Mouse (Mus musculus): Measurements from ENCODE around the gene Cpsf4. TPM values are rescaled to one million over a fixed set of nuclear protein-coding genes. Genes with fewer than 3 reads are reported as not detected.

Gene Cpsf4
- polyA plus RNA-seq, 1 experiment from 2014 or later, result 53.4 TPM

DNA sequence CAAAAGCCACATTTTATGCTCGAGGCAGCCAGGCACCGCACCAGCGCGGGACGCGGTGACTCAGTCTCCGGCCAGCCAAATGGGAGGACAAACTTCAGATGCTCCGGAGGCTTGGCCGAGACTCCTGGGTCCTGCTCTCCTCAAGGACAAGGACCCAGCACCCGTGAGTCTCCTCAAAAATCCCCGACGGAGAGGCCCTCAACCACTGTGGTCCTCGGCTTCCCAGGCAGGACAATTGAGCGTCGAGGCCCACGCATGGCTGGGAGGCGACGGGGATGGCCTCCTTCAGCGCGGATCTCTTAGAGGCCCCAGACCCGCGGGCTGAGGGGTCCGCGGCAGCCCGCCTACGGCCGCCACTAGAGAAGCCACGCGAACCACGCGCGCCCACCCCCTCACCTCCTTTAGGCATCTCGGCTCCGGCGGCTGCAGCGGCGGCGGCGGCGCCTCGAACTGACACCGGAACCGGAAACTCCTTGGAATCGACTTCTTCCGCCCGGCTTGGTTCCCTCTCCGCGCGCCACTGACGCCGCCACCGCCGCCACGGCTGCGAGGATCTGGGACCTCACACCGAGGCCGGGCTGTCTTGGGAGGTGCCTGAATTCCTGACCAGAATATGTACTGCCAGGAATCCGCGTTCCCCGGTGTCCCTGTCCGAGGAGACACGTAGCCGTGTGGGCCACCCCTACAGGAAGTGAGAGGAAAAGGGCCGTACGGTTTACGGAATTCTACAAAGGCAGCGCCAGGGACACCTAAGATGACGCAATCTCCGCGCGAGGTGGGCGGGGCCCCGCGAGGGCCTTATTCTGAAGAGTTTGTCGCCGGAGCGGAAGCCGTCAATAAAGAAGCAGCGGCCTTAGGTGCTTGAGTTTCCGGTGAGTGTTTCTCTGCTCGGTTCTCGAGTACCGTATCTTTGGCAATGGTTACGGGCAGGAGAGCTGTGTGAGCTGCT lies 27.2 kb upstream of the Cpsf4 start, which contains the start of the genes Pdap1 and Bud31:
Pdap1 (minus strand) TSS at position 668 of the 949 bp plus-strand sequence.
Bud31 (plus strand) TSS at position 792 of the 949 bp plus-strand sequence.
- H3K4me3 ChIP-seq, result peak within 1 kb of the TSS; percentile 94
- peak within 1 kb of the TSS; percentile 94 for H3K27ac ChIP-seq
- H3K9ac ChIP-seq, result peak within 1 kb of the TSS; percentile 92
- no peaks in the 10 kb centered on the region for H3K9me3 ChIP-seq
- H3K36me3 ChIP-seq, result peaks cover 61% of the 10 kb centered on the region
- peak; percentile 94 for ATAC-seq (ENCODE audit: low FRiP score)
- under 1% methylated on average over 84 of the region's 84 CpGs for WGBS
- H3K4me2 ChIP-seq, result peak within 1 kb of the TSS; percentile 94
- peaks cover 36% of the 10 kb centered on the region for H3K4me1 ChIP-seq (replicated peaks)
- no peaks in the 10 kb centered on the region for H3K27me3 ChIP-seq

DNA sequence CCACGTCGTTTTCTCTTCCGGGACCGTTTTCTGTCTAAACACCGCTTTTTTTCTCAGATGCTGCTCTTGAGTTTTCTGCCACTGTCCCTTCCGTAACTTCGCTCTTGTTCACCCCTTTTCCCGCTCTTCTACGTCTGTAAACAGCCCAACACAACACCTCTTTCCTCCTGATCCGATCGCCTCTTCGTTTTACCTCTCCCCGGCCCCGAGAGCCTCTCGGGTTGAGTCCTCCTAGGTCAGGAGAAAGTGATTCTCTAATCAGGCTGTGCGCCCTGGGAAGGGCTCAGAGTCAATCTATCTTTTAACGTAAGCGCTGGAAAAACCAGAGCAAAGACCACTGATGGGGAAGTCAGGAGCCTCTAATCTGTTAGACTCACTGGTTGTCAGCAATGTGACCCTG lies 26.4 kb upstream of the Cpsf4 start:
- peak overlapping the region; percentile 92 for H3K9ac ChIP-seq
- peaks cover 61% of the 10 kb centered on the region for H3K36me3 ChIP-seq

GRCm38 (mm10) chr5:145147748-145148147 lies 19.3 kb upstream of the Cpsf4 start:
- H3K4me1 ChIP-seq (replicated peaks), result no peaks in the 10 kb centered on the region
- H3K4me3 ChIP-seq, result no peak overlapping the region
- no peak overlapping the region for H3K27ac ChIP-seq
- H3K27me3 ChIP-seq, result no peaks in the 10 kb centered on the region
- no peaks in the 10 kb centered on the region for H3K9me3 ChIP-seq
- H3K36me3 ChIP-seq, result peaks cover 100% of the 10 kb centered on the region
- H3K4me2 ChIP-seq, result no peak overlapping the region
- 99% methylated on average over 5 of the region's 5 CpGs for WGBS
- no peak for ATAC-seq (ENCODE audit: low FRiP score)
- no peak overlapping the region for H3K9ac ChIP-seq

More for the DNA sequence above, 26.4 kb upstream of the Cpsf4 start:
- 1% methylated on average over 18 of the region's 18 CpGs for WGBS
- H3K27me3 ChIP-seq, result no peaks in the 10 kb centered on the region
- H3K9me3 ChIP-seq, result no peaks in the 10 kb centered on the region
- peak overlapping the region; percentile 94 for H3K4me3 ChIP-seq
- peaks cover 36% of the 10 kb centered on the region for H3K4me1 ChIP-seq (replicated peaks)
- peak overlapping the region; percentile 94 for H3K27ac ChIP-seq
- peak overlapping the region; percentile 94 for H3K4me2 ChIP-seq
- ATAC-seq (ENCODE audit: low FRiP score), result no peak

DNA sequence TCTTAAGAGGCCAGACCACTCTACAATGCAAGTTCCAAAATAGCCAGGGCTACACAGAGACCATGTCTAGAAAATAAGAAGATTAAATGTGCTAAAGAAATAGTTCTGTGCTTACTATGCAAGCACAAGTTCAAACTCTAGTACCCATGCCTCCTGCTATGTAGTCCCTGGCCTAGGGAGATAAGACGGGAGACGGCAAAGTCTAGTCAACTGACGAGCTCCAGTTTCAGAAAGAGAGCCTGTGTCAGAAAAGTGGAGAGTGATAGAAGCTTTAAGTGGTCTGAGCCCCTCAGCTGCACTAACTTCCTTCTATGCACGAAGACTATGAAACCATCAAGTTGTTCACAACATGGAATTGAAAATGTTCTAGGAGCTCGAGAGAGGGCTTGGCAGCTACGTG lies 17.7 kb upstream of the Cpsf4 start:
- H3K4me2 ChIP-seq, result no peak overlapping the region
- WGBS, result 95% methylated on average over 6 of the region's 6 CpGs
- no peaks in the 10 kb centered on the region for H3K27me3 ChIP-seq
- H3K9me3 ChIP-seq, result no peaks in the 10 kb centered on the region
- no peak overlapping the region for H3K27ac ChIP-seq
- H3K4me3 ChIP-seq, result no peak overlapping the region
- no peak overlapping the region for H3K9ac ChIP-seq
- no peaks in the 10 kb centered on the region for H3K4me1 ChIP-seq (replicated peaks)
- peaks cover 99% of the 10 kb centered on the region for H3K36me3 ChIP-seq
- no peak for ATAC-seq (ENCODE audit: low FRiP score)

DNA sequence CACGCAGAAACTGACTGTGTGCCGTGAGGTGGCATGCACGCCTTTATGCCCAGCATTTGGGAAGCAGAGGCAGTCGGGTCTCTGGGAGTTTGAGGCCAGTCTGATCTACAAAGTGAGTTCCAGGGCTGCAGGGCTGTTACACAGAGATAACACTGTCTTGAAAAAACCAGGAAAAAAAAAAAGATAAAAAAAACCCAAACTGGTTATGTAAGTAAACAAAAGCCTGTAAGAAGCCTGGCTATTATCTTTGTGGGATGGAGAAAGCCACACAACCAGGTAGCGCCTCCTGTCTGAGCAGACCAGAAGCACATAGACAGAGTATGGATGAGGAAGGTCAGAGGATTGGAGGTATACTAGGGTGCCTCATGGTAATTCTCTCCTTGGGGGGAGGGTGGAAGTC lies 14.3 kb upstream of the Cpsf4 start:
- H3K36me3 ChIP-seq, result peaks cover 92% of the 10 kb centered on the region
- no peaks in the 10 kb centered on the region for H3K27me3 ChIP-seq
- H3K9me3 ChIP-seq, result no peaks in the 10 kb centered on the region
- H3K4me3 ChIP-seq, result no peak overlapping the region
- H3K4me1 ChIP-seq (replicated peaks), result no peaks in the 10 kb centered on the region
- ATAC-seq (ENCODE audit: low FRiP score), result no peak
- H3K9ac ChIP-seq, result no peak overlapping the region
- H3K4me2 ChIP-seq, result no peak overlapping the region
- H3K27ac ChIP-seq, result no peak overlapping the region
- WGBS, result 96% methylated on average over 5 of the region's 5 CpGs

GRCm38 (mm10) chr5:145161361-145161760 lies 5.7 kb upstream of the Cpsf4 start:
- no peak overlapping the region for H3K4me2 ChIP-seq
- peaks cover 81% of the 10 kb centered on the region for H3K36me3 ChIP-seq
- ATAC-seq (ENCODE audit: low FRiP score), result no peak
- no peak overlapping the region for H3K4me3 ChIP-seq
- no peak overlapping the region for H3K27ac ChIP-seq
- no peaks in the 10 kb centered on the region for H3K27me3 ChIP-seq
- peaks cover 25% of the 10 kb centered on the region for H3K4me1 ChIP-seq (replicated peaks)
- 96% methylated on average over 14 of the region's 14 CpGs for WGBS
- H3K9me3 ChIP-seq, result no peaks in the 10 kb centered on the region
- no peak overlapping the region for H3K9ac ChIP-seq

- WGBS, result 73% methylated on average over 3 of the region's 3 CpGs
- H3K9me3 ChIP-seq, result no peaks in the 10 kb centered on the region
- no peak overlapping the region for H3K9ac ChIP-seq
- H3K4me3 ChIP-seq, result no peak overlapping the region
- no peak for ATAC-seq (ENCODE audit: low FRiP score)
- peaks cover 52% of the 10 kb centered on the region for H3K36me3 ChIP-seq
- peaks cover 46% of the 10 kb centered on the region for H3K4me1 ChIP-seq (replicated peaks)
- H3K27ac ChIP-seq, result no peak overlapping the region
- no peaks in the 10 kb centered on the region for H3K27me3 ChIP-seq
- H3K4me2 ChIP-seq, result no peak overlapping the region
Observed at GRCm38 (mm10) chr5:145164710-145165109, 2.3 kb upstream of the Cpsf4 start.

- Histone ChIP-seq H3K4me1 (replicated peaks) (peaks cover 46% of the 10 kb centered on the region), H3K4me2 (no peak overlapping the region)
Observed at GRCm38 (mm10) chr5:145165184-145165583, 1.8 kb upstream of the Cpsf4 start.

GRCm38 (mm10) chr5:145167306-145167661 lies 271 bp downstream of the Cpsf4 start:
- H3K4me2 ChIP-seq, result peak overlapping the region; percentile 95
- no peaks in the 10 kb centered on the region for H3K9me3 ChIP-seq
- peaks cover 46% of the 10 kb centered on the region for H3K4me1 ChIP-seq (replicated peaks)
- 1% methylated on average over 23 of the region's 28 CpGs for WGBS
- H3K27ac ChIP-seq, result peak overlapping the region; percentile 80
- ATAC-seq (ENCODE audit: low FRiP score), result peak; percentile 77
- H3K9ac ChIP-seq, result peak overlapping the region; percentile 91
- H3K36me3 ChIP-seq, result peaks cover 50% of the 10 kb centered on the region
- H3K27me3 ChIP-seq, result no peaks in the 10 kb centered on the region
- H3K4me3 ChIP-seq, result peak overlapping the region; percentile 93

More at GRCm38 (mm10) chr5:145165184-145165583, 1.8 kb upstream of the Cpsf4 start:
- Histone ChIP-seq H3K4me3 (no peak overlapping the region), H3K27me3 (no peaks in the 10 kb centered on the region), H3K27ac (no peak overlapping the region), H3K36me3 (peaks cover 50% of the 10 kb centered on the region), H3K9me3 (no peaks in the 10 kb centered on the region), H3K9ac (no peak overlapping the region)
- WGBS, result 90% methylated on average over 15 of the region's 15 CpGs
- ATAC-seq (ENCODE audit: low FRiP score), result no peak

DNA sequence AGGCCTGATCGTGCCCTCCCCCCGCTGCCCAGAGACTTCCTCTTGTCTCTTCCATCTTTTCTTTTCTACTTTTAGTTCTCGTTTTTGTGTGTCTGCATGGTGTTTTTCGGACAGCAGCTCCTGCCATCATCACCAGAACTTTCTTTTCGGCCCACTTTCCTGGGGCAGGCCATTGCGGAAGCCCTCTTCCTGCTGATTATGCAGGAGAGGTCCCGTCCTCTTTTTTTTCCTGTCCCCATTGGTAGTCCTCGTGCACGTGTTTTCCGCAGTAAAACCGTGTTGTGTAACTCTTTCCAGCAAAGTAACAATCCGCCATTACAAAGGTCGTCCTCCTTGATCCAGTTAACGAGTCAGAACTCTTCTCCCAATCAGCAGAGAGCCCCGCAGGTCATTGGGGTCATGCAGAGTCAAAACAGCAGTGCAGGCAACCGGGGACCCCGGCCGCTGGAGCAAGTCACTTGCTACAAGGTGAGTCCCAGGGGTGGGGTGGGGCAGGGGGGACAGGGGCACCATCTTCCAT lies 11.5 kb downstream of the Cpsf4 start:
- Histone ChIP-seq H3K36me3 (peaks cover 99% of the 10 kb centered on the region), H3K4me2 (no peak overlapping the region), H3K4me3 (no peak overlapping the region), H3K27me3 (no peaks in the 10 kb centered on the region), H3K4me1 (replicated peaks) (no peaks in the 10 kb centered on the region), H3K9ac (no peak overlapping the region), H3K27ac (no peak overlapping the region), H3K9me3 (no peaks in the 10 kb centered on the region)
- WGBS, result 90% methylated on average over 18 of the region's 18 CpGs
- no peak for ATAC-seq (ENCODE audit: low FRiP score)

DNA sequence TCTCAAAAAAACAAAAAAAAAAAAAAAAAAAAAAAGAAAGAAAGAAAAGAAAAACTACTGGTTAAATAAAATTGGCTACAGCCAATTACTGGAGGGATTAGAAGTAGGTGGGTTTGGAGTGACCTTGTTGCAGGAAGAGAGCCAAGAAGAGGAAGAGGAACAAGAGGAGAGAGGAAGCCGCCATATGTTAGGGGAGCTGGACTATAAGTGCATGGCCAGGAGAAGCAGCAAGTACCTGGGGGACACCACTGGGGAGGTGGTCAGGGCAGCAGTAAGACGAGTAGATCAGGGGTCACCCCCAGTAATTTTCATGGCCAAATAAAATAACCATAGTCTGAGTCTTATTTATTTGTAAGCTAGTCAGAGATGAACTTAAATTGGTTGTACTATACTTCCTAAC lies 18.2 kb downstream of the Cpsf4 start:
- Histone ChIP-seq H3K9me3 (no peaks in the 10 kb centered on the region), H3K4me1 (replicated peaks) (peaks cover 16% of the 10 kb centered on the region), H3K9ac (no peak overlapping the region), H3K4me3 (no peak overlapping the region), H3K4me2 (no peak overlapping the region), H3K27me3 (no peaks in the 10 kb centered on the region), H3K27ac (no peak overlapping the region), H3K36me3 (peaks cover 78% of the 10 kb centered on the region)
- 98% methylated on average over 2 of the region's 2 CpGs for whole genome bisulfite sequencing
- ATAC-seq (ENCODE audit: low FRiP score), result no peak

- Histone ChIP-seq H3K4me3 (no peak overlapping the region), H3K36me3 (peaks cover 46% of the 10 kb centered on the region), H3K4me1 (replicated peaks) (peaks cover 23% of the 10 kb centered on the region), H3K9ac (no peak overlapping the region), H3K9me3 (no peaks in the 10 kb centered on the region), H3K27me3 (no peaks in the 10 kb centered on the region), H3K27ac (no peak overlapping the region), H3K4me2 (no peak overlapping the region)
- 95% methylated on average over 6 of the region's 6 CpGs for WGBS
- ATAC-seq (ENCODE audit: low FRiP score), result no peak
Observed at GRCm38 (mm10) chr5:145189416-145189815, 22.4 kb downstream of the Cpsf4 start.

Data from hindbrain, embryonic 13.5 days (tissue).